Mouse (Mus musculus) heart, postnatal 10 days (tissue): ENCODE data around the gene Cypt3. TPM values are rescaled to one million over a fixed set of nuclear protein-coding genes. Genes with fewer than 3 reads are reported as not detected.
A peak's percentile ranks its signal among the peaks of the same experiment; 100 is the strongest.

Source experiments
- DNase-seq, 2 experiments: peaks; one replicate each; pipeline ENCODE4 v3.0.0; 2021
- intact Hi-C: fragments of 180-260 bp; cut with DNase I; formaldehyde crosslinking; loops from one replicate; pipeline ENCODE4 v1.15.1; 2025
- total RNA-seq, 2 experiments: library from RNA; stranded (reverse); gene quantifications; 2 replicates each; pipeline ENCODE4 v1.2.3; 2021

Cypt3 gene
- total RNA-seq, result not detected

GRCm38 (mm10) chrX:153558293-153558692 lies at the start of gene Cypt3:
Gene Cypt3 (plus strand): TSS chrX:153558593.
- DNase-seq, result no peak
- intact Hi-C loops, result no loop called here

DNA sequence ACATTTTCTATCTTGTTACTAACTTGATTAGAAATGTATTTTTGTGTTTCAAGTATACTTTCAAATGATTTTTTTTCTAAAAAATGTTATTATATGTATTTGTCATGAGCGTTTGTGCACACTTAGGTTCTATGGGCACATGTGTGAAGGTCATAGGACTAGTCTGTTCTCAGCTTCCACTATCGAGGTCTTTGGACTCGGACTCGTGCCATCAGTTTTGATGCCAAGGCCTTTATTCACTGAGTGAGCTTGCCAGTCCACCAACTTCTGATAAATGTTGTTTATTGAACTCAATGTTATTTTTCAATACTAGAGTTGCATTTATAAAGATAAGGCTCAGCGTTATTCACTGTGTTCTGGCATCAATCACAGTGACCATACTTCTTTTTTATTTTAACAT lies 42.9 kb upstream of the Cypt3 start:
- DNase-seq, result no peak
- intact Hi-C loops, result no loop called here

- DNase-seq, result peak; percentile 3 to 11
- intact Hi-C loops, result loop anchor here (5.0 kb wide), 1 partner anchor 141 kb away; no protein-coding TSS in a partner anchor
Measured at GRCm38 (mm10) chrX:153528399-153528798, 30.0 kb upstream of the Cypt3 start.

GRCm38 (mm10) chrX:153556634-153557033 lies 1.8 kb upstream of the Cypt3 start:
- intact Hi-C loops, result no loop called here

DNA sequence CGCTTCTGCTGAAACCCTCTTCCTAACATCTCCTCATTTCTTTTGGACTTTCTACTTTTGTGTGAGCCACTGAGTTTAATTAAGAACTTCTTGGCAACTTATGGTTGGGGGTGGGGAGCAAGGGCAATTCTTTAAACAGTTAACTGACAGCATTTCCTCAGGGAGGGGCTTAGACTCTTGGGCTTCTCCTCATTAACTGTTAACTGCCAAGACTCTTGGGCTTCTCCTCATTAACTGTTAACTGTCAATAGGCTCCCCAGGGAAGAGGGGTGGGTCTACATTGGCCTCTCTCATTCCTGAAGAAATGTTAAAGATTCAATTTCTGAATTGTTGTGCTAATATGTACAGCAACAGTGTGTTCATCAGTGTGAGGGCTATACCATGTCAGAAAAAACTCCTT lies 6.3 kb downstream of the Cypt3 start:
- no peak for DNase-seq
- intact Hi-C loops, result no loop called here

More at GRCm38 (mm10) chrX:153556634-153557033, 1.8 kb upstream of the Cypt3 start:
- DNase-seq, result no peak

DNA sequence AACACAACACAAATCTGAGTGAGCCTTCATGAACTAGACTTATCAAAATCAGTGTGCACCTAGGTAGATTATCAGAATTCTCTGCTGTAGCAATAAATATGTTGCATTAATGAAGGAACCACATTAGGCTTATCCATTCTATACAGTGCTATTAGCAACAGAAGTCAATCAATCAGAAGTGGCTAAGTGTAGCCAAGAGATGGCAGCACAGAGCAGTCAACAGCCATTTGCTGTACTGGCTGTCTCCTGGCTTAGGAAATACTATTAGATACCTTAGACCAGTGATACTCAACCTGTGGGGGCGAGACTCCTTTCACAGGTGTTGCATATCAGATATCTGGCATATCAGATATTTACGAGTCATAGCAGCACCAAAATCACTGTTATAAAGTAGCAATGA lies 41.2 kb downstream of the Cypt3 start:
- intact Hi-C loops, result no loop called here
- peak in 1 of 2 experiments; percentile 6 for DNase-seq

Other genes with a start within 250 kb of the Cypt3 start
- 10 to 100 TPM; 29.9 to 33.1 TPM for gene Ubqln2, start 60.4 kb upstream of the Cypt3 start, total RNA-seq
- gene Kctd12b, start 137.8 kb downstream of the Cypt3 start, total RNA-seq, result 10 to 100 TPM; 21.1 to 32.9 TPM
- 10 to 100 TPM; 31.4 to 36.6 TPM for gene Nbdy, start 165.0 kb downstream of the Cypt3 start, total RNA-seq